Mouse (Mus musculus) myocyte (in vitro differentiated cells): Measurements from ENCODE around the gene Ghrl. TPM values are rescaled to one million over a fixed set of nuclear protein-coding genes. Genes with fewer than 3 reads are reported as not detected.
A peak's percentile ranks its signal among the peaks of the same experiment; 100 is the strongest.

Source experiments
- H3K27me3 ChIP-seq: one replicate; pipeline ENCODE4 v1.6.1; 2011; ENCODE audit not compliant: control insufficient read depth, insufficient read depth, insufficient read length
- H3K36me3 ChIP-seq: one replicate; pipeline ENCODE4 v1.6.1; 2011; ENCODE audit not compliant: control insufficient read depth, insufficient read depth
- H3K4me2 ChIP-seq: one replicate; pipeline ENCODE4 v1.6.1; 2011; ENCODE audit warnings: low read depth, control low read depth
- H3K4me3 ChIP-seq: one replicate; pipeline ENCODE4 v1.5.1; 2011; ENCODE audit warnings: mild to moderate bottlenecking, control low read depth, moderate library complexity
- H3K79me2 ChIP-seq: one replicate; pipeline ENCODE4 v1.6.1; 2011; ENCODE audit not compliant: control insufficient read depth, insufficient read depth
- H3ac ChIP-seq: one replicate; pipeline ENCODE4 v1.6.1; 2011; ENCODE audit not compliant: control insufficient read depth, insufficient read length
- CEBPB ChIP-seq: IDR thresholded peaks from 2 replicates; pipeline ENCODE4 v1.6.1; 2011; ENCODE audit warnings: mild to moderate bottlenecking, moderate library complexity; ENCODE audit not compliant: poor library complexity, insufficient read depth, severe bottlenecking
- E2F4 ChIP-seq: IDR thresholded peaks from one replicate; pipeline ENCODE4 v1.6.1; 2011; ENCODE audit warnings: mild to moderate bottlenecking, control low read depth, moderate library complexity; ENCODE audit not compliant: insufficient read depth
- MAX ChIP-seq: IDR thresholded peaks from one replicate; pipeline ENCODE4 v1.6.1; 2011; ENCODE audit warnings: low read depth, mild to moderate bottlenecking, control low read depth
- MYOD1 ChIP-seq, 3 experiments: IDR thresholded peaks; one replicate each; pipeline ENCODE4 v1.6.1; 2011; ENCODE audit warnings: control low read depth in 2 of 3, low read depth in 2 of 3, mild to moderate bottlenecking in 2 of 3, moderate library complexity in 1 of 3; ENCODE audit not compliant: insufficient read length in 2 of 3, control insufficient read depth in 1 of 3
- MYOG ChIP-seq, 3 experiments: IDR thresholded peaks; one replicate each; pipeline ENCODE4 v1.6.1; 2011; ENCODE audit warnings: control low read depth in 2 of 3, low read depth in 2 of 3, mild to moderate bottlenecking in 2 of 3; ENCODE audit not compliant: insufficient read length in 2 of 3, control insufficient read depth in 1 of 3, insufficient read depth in 1 of 3
- POLR2A ChIP-seq: IDR thresholded peaks from one replicate; pipeline ENCODE4 v1.6.1; 2011; ENCODE audit warnings: low read depth, mild to moderate bottlenecking, control low read depth, moderate library complexity; ENCODE audit not compliant: insufficient read length
- POLR2AphosphoS2 ChIP-seq: IDR thresholded peaks from one replicate; pipeline ENCODE4 v1.6.1; 2011; ENCODE audit warnings: low read depth, control low read depth; ENCODE audit not compliant: insufficient read length
- REST ChIP-seq: IDR thresholded peaks from one replicate; pipeline ENCODE4 v1.6.1; 2011; ENCODE audit warnings: mild to moderate bottlenecking, control low read depth, moderate library complexity; ENCODE audit not compliant: insufficient read depth, insufficient read length
- SRF ChIP-seq: IDR thresholded peaks from one replicate; pipeline ENCODE4 v1.6.1; 2011; ENCODE audit warnings: low read depth; ENCODE audit not compliant: control insufficient read depth, insufficient read length
- TCF12 ChIP-seq: IDR thresholded peaks from one replicate; pipeline ENCODE4 v1.6.1; 2011; ENCODE audit warnings: mild to moderate bottlenecking, control low read depth; ENCODE audit not compliant: poor library complexity, insufficient read depth, severe bottlenecking
- TCF3 ChIP-seq: IDR thresholded peaks from one replicate; pipeline ENCODE4 v1.6.1; 2011; ENCODE audit warnings: low read depth, control low read depth; ENCODE audit not compliant: insufficient read length
- USF1 ChIP-seq: IDR thresholded peaks from one replicate; pipeline ENCODE4 v1.6.1; 2011; ENCODE audit warnings: low read depth, mild to moderate bottlenecking, control low read depth, moderate library complexity
- polyA plus RNA-seq: library from polyadenylated mRNA; unstranded; fragments of >200 nt; fragmentation: generic; extraction: Trizol; gene quantifications from one replicate; pipeline ENCODE4 v1.2.1, GENCODE M21; 2012; ENCODE audit warnings: missing spikeins

Gene Ghrl
- polyA plus RNA-seq, result 0.35 TPM

DNA sequence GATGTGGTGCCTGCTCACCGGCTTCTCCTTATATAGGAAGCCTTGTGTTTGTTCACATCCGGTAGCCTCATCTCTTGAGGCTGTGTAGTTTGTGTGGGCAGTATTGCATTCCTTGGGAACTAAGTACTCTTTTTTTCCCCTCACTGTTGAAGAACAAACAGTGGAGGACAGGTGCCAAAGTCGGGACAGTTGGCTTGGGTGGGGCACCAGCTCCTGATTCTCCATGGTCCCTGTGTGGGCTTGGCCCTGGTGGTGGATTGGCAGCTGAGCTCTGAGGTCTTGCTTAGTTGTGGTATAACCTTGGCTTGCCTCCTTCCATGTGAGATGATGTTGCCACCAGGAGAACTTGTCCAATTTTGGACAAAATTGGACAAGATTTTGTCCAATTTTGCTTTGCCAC lies at the start of gene Ghrl:
Gene Ghrl, minus strand, starts transcription at position 3 of the 400 bp plus-strand sequence.
- no peak within 1 kb of the TSS for H3K4me2 ChIP-seq
- no peaks in the 10 kb centered on the region for H3K27me3 ChIP-seq
- no peak within 1 kb of the TSS for H3K4me3 ChIP-seq
- no peak within 1 kb of the TSS for H3ac ChIP-seq
- no peaks in the 10 kb centered on the region for H3K79me2 ChIP-seq
- peak in 2 of 3 experiments; percentile 51 to 74 for TF ChIP-seq MYOD1 (IDR thresholded peaks at IDR 0.05; ENCODE audit: control insufficient read depth in 1 of 3, insufficient read length in 2 of 3, low read depth in 2 of 3)
- TF ChIP-seq MYOG (IDR thresholded peaks at IDR 0.05; ENCODE audit: control insufficient read depth in 1 of 3, insufficient read depth in 1 of 3, insufficient read length in 2 of 3, low read depth in 2 of 3), result peak in 2 of 3 experiments; percentile 18 to 71
- TF ChIP-seq CEBPB, result no peak
- no peak for TF ChIP-seq MAX
- TF ChIP-seq TCF12, result no peak
- peaks cover 12% of the 10 kb centered on the region for H3K36me3 ChIP-seq

DNA sequence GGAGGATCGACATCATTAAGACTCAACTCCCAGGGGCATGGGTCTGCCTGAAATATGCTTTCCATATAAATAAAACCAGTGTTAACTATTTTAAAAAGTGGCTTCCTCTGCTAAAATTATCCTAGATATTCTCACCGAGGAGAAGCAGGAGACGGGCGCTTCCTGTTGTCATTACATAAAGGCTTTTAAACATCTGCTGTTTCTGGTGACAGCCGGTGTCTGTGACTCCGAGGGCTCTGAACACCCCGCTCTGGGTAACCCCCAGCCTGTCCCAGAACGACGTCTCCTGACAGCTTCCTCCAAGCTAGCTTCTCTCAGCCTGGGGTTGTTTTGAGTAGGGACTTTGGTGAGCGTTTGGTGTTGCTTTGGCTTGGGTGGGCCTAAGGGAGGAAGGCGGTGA lies 49.1 kb upstream of the Ghrl start:
- H3K4me3 ChIP-seq, result no peak overlapping the region
- TF ChIP-seq MYOG (IDR thresholded peaks at IDR 0.05; ENCODE audit: control insufficient read depth in 1 of 3, insufficient read depth in 1 of 3, insufficient read length in 2 of 3, low read depth in 2 of 3), result no peak
- no peak for TF ChIP-seq USF1
- no peak for TF ChIP-seq MYOD1 (IDR thresholded peaks at IDR 0.05; ENCODE audit: control insufficient read depth in 1 of 3, insufficient read length in 2 of 3, low read depth in 2 of 3)
- no peak for TF ChIP-seq TCF12
- TF ChIP-seq CEBPB, result no peak
- no peak for TF ChIP-seq TCF3
- TF ChIP-seq REST, result no peak
- no peaks in the 10 kb centered on the region for H3K79me2 ChIP-seq
- H3K4me2 ChIP-seq, result no peak overlapping the region
- H3ac ChIP-seq, result no peak overlapping the region
- H3K27me3 ChIP-seq, result peaks cover 28% of the 10 kb centered on the region
- H3K36me3 ChIP-seq, result no peaks in the 10 kb centered on the region

DNA sequence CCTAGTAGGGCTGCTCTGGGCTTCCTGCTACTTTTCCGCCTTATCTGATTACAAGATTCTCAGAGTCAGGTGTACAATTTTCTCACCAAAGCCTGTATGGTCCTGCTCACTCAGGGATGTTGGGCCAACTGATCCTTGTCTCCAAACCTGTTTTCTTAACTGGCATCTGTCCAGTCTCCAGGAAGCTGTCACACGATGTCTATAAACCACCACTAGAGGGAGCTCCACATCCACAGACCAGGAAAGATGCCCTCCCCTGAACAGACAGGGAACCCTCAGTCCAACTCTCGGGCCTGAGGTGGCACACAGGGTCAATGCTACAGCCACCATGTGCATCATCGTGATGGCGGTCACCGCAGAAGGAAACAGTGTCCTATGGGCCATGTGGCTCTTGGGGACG lies 42.0 kb upstream of the Ghrl start:
- no peak overlapping the region for H3ac ChIP-seq
- H3K27me3 ChIP-seq, result peaks cover 70% of the 10 kb centered on the region
- TF ChIP-seq USF1 (no peak), E2F4 (no peak), REST (no peak), POLR2A (no peak), CEBPB (no peak), POLR2AphosphoS2 (no peak), MYOD1 (IDR thresholded peaks at IDR 0.05; ENCODE audit: control insufficient read depth in 1 of 3, insufficient read length in 2 of 3, low read depth in 2 of 3) (no peak)
- no peaks in the 10 kb centered on the region for H3K36me3 ChIP-seq
- no peak overlapping the region for H3K4me2 ChIP-seq
- no peaks in the 10 kb centered on the region for H3K79me2 ChIP-seq
- no peak overlapping the region for H3K4me3 ChIP-seq

DNA sequence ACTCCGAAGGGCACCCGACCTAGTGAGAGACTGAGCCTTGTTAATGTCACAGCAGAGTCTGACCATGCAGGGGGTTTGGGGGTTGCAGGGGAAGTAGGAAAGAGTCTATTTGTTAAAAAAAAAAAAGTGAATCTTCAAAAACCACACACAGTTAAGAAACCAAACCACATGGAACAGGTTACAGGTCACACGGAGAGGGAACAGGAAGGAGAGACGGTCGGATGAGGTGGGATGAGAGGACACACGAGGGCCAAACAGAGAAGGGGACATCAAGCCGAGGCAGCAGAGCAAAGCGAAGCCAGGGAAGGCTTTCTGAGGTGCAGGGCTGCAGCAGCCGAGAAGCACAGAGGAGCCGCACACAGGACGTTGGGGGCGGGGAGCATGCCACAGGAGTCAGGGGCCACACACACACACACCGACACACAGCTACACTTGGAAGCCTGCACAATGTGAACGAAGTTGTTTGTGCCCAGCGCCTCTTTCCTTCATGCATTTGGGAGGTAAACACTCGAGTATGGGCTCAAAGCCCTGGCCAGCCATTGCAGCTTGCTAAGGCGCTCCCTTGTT lies 29.5 kb upstream of the Ghrl start:
- H3K27me3 ChIP-seq, result peaks cover 85% of the 10 kb centered on the region
- no peaks in the 10 kb centered on the region for H3K79me2 ChIP-seq
- TF ChIP-seq MYOD1 (IDR thresholded peaks at IDR 0.05; ENCODE audit: control insufficient read depth in 1 of 3, insufficient read length in 2 of 3, low read depth in 2 of 3) (no peak), MAX (no peak), POLR2A (no peak), TCF3 (no peak), MYOG (IDR thresholded peaks at IDR 0.05; ENCODE audit: control insufficient read depth in 1 of 3, insufficient read depth in 1 of 3, insufficient read length in 2 of 3, low read depth in 2 of 3) (no peak), CEBPB (no peak), POLR2AphosphoS2 (no peak), E2F4 (no peak), SRF (no peak), REST (no peak), TCF12 (no peak), USF1 (no peak)
- H3K36me3 ChIP-seq, result no peaks in the 10 kb centered on the region
- H3K4me2 ChIP-seq, result no peak overlapping the region
- no peak overlapping the region for H3ac ChIP-seq
- H3K4me3 ChIP-seq, result no peak overlapping the region

DNA sequence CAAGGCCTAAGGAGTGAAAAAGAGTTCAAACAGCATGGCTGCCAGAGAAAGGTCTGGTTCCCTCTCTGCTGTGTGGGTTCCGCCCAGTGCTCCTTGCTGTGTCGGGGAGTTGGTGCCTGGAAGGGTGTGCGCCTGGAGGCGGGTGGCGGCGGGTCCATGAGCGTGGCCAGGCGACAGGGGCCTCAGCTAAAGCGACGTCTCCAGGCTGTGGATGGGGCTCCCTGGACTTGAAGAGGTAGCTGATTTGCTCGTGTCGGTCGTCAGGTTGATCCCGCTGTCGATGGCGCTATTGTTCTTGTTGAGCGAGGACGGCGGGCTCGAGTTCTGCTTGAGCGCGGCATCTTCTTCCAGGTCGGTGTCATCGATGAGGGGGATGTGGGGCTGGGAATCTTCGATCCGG lies 28.7 kb upstream of the Ghrl start:
- H3K79me2 ChIP-seq, result no peaks in the 10 kb centered on the region
- H3K27me3 ChIP-seq, result peaks cover 85% of the 10 kb centered on the region
- no peak overlapping the region for H3ac ChIP-seq
- H3K4me3 ChIP-seq, result no peak overlapping the region
- H3K36me3 ChIP-seq, result no peaks in the 10 kb centered on the region
- no peak overlapping the region for H3K4me2 ChIP-seq
- no peak for TF ChIP-seq REST
- no peak for TF ChIP-seq MAX
- TF ChIP-seq MYOD1 (IDR thresholded peaks at IDR 0.05; ENCODE audit: control insufficient read depth in 1 of 3, insufficient read length in 2 of 3, low read depth in 2 of 3), result no peak
- TF ChIP-seq MYOG (IDR thresholded peaks at IDR 0.05; ENCODE audit: control insufficient read depth in 1 of 3, insufficient read depth in 1 of 3, insufficient read length in 2 of 3, low read depth in 2 of 3), result no peak
- TF ChIP-seq TCF12, result no peak
- no peak for TF ChIP-seq POLR2AphosphoS2
- no peak for TF ChIP-seq E2F4
- no peak for TF ChIP-seq SRF
- TF ChIP-seq CEBPB, result no peak
